Mouse (Mus musculus) kidney, embryonic 16.5 days (tissue): ENCODE data around the gene Cxcr4. TPM values are rescaled to one million over a fixed set of nuclear protein-coding genes. Genes with fewer than 3 reads are reported as not detected.
A peak's percentile ranks its signal among the peaks of the same experiment; 100 is the strongest.
"Not testable (repeated sequence)": the region's sequence is repeated elsewhere in the genome, so short reads cannot be mapped to it uniquely, and the experiment has no call there.

ENCODE experiments used
- ATAC-seq: fragments of 200-750 bp; cut with Nextera tagmentation; 2 replicates; pipeline ENCODE4 v1.8.0; 2017; ENCODE audit warnings: moderate TSS enrichment; ENCODE audit not compliant: low FRiP score, low TSS enrichment
- H3K27ac ChIP-seq: fragments of 300-500 bp; sonication (generic); 2 replicates; pipeline ENCODE4 v1.5.1; 2014; ENCODE audit warnings: low read length
- H3K27me3 ChIP-seq: fragments of 300-500 bp; sonication (generic); 2 replicates; pipeline ENCODE4 v1.6.1; 2014; ENCODE audit warnings: low read length, control low read depth, mixed read lengths; ENCODE audit not compliant: insufficient read depth
- H3K36me3 ChIP-seq: fragments of 300-500 bp; sonication (generic); 2 replicates; pipeline ENCODE4 v1.6.1; 2014; ENCODE audit warnings: low read length, control low read depth, mixed read lengths; ENCODE audit not compliant: insufficient read depth
- H3K4me1 ChIP-seq: fragments of 300-500 bp; sonication (generic); 2 replicates; pipeline ENCODE4 v1.6.1; 2014; ENCODE audit warnings: low read length, control low read depth, mixed read lengths; ENCODE audit not compliant: insufficient read depth
- H3K4me2 ChIP-seq: fragments of 300-500 bp; sonication (generic); replicated peaks from 2 replicates; pipeline ENCODE4 v1.6.1; 2014; ENCODE audit warnings: low read depth, low read length
- H3K4me3 ChIP-seq: fragments of 300-500 bp; sonication (generic); 2 replicates; pipeline ENCODE4 v1.5.1; 2014; ENCODE audit warnings: mild to moderate bottlenecking, low read length
- H3K9ac ChIP-seq: fragments of 300-500 bp; sonication (generic); replicated peaks from 2 replicates; pipeline ENCODE4 v1.6.1; 2014; ENCODE audit warnings: low read length
- H3K9me3 ChIP-seq: fragments of 300-500 bp; sonication (generic); 2 replicates; pipeline ENCODE4 v1.6.1; 2016; ENCODE audit warnings: low read length, control low read depth
- WGBS: fragments of 180-500 bp; shearing (Covaris S2); extraction: QIAGEN DNeasy Blood & Tissue Kit; methylation state at CpG from one replicate; pipeline ENCODE4 v1.1.7; 2014; 5-methylcytosine and 5-hydroxymethylcytosine counted together
- polyA plus RNA-seq: library from polyadenylated mRNA; unstranded; fragments of >200 nt; fragmentation: Nextera tagmentation; extraction: Ambion mirVana; gene quantifications from 2 replicates; pipeline ENCODE4 v1.2.1, GENCODE M21; 2015

The Cxcr4 gene
- polyA plus RNA-seq, 1 experiment from 2014 or later, result 8.7 TPM

GRCm38 (mm10) chr1:128590011-128590410 is 2.1 kb downstream of the Cxcr4 start:
- Histone ChIP-seq H3K36me3 (no peaks in the 10 kb centered on the region), H3K4me3 (peak overlapping the region; percentile 70), H3K9me3 (no peaks in the 10 kb centered on the region), H3K27me3 (peaks cover 17% of the 10 kb centered on the region), H3K27ac (no peak overlapping the region), H3K9ac (no peak overlapping the region), H3K4me1 (peaks cover 26% of the 10 kb centered on the region), H3K4me2 (peak overlapping the region; percentile 94)
- 12% methylated on average over 6 of the region's 6 CpGs for WGBS
- no peak for ATAC-seq

DNA sequence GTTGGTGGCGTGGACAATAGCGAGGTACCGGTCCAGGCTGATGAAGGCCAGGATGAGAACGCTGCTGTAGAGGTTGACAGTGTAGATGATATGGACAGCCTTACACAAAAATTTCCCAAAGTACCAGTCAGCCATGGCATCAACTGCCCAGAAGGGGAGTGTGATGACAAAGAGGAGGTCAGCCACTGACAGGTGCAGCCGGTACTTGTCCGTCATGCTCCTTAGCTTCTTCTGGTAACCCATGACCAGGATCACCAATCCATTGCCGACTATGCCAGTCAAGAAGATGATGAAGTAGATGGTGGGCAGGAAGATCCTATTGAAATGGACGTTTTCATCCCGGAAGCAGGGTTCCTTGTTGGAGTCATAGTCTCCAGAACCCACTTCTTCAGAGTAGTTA is 2.6 kb downstream of the Cxcr4 start:
- peak overlapping the region; percentile 70 for H3K4me3 ChIP-seq
- H3K36me3 ChIP-seq, result no peaks in the 10 kb centered on the region
- ATAC-seq, result no peak
- peaks cover 21% of the 10 kb centered on the region for H3K4me1 ChIP-seq
- peak overlapping the region; percentile 94 for H3K4me2 ChIP-seq
- H3K27ac ChIP-seq, result no peak overlapping the region
- H3K9me3 ChIP-seq, result no peaks in the 10 kb centered on the region
- peaks cover 17% of the 10 kb centered on the region for H3K27me3 ChIP-seq
- H3K9ac ChIP-seq, result no peak overlapping the region
- WGBS, result 72% methylated on average over 9 of the region's 9 CpGs

DNA sequence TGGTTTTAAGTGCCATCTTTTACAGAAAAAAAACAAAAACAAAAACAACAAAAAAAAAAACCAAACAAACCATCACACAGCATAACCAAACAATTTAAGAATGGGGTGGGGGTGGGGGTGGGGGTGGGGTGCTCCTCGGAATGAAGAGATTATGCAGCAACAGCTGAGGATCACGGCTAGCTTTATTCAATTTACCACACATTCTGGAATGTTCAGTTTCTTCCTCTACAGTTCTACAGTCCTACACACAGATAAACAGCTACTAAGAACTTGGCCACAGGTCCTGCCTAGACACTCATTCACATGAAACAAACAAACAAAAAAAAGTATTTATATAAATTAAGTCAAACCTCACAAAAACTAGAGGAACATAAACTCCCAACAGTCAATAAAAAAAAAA is 3.8 kb downstream of the Cxcr4 start:
- H3K36me3 ChIP-seq, result no peaks in the 10 kb centered on the region
- no peak overlapping the region for H3K9ac ChIP-seq
- no peak for ATAC-seq
- H3K4me1 ChIP-seq, result peaks cover 13% of the 10 kb centered on the region; the same call in 1 of the 2 replicates
- H3K4me2 ChIP-seq, result no peak overlapping the region
- no peak overlapping the region for H3K4me3 ChIP-seq
- no peak overlapping the region for H3K27ac ChIP-seq
- peaks cover 17% of the 10 kb centered on the region for H3K27me3 ChIP-seq
- H3K9me3 ChIP-seq, result no peaks in the 10 kb centered on the region
- 67% methylated on average over 2 of the region's 2 CpGs for WGBS

GRCm38 (mm10) chr1:128586928-128587780 is 4.9 kb downstream of the Cxcr4 start:
- Histone ChIP-seq H3K9me3 (no peaks in the 10 kb centered on the region), H3K4me3 (no peak overlapping the region), H3K36me3 (no peaks in the 10 kb centered on the region), H3K4me2 (no peak overlapping the region), H3K27ac (no peak overlapping the region), H3K9ac (no peak overlapping the region), H3K27me3 (peaks cover 17% of the 10 kb centered on the region), H3K4me1 (peaks cover 5% of the 10 kb centered on the region; the same call in 1 of the 2 replicates)
- WGBS, result 75% methylated on average over 8 of the region's 8 CpGs
- ATAC-seq, result no peak

DNA sequence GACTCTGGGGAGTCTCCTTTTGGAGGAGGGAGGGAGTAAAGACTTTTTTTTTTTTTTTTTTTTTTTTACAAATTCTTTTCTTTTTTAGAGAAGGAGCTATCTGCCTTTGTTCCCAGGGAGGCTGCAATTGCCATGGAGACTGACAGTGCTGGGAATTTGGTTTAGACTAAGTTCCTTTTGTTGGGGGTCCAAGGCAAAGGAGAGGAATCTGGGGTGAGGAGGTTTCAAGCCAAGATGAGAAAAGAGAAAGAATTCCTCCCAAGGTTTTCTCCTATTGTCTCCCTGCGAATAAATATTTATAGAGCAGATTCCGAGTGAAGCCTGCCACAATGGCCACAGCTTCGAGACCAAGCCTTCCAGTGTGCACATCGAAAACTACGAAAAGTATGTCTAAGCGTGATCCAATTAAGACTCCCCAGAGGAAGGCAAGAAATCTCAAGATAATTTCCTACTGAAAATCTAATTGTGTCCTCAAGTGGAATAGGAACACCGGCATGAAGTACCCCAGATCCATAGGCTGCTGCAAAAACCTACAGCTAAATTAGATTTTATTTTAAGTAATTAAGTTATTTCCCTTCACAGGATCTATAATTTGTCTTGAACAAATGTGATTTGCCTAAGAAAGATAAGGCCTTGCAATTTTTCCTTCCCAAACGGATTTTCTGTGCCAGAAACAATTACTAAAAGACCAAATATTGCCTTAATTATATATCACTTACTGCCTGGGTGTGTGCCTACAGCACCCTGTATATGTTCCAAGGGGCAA is 5.7 kb downstream of the Cxcr4 start:
- whole genome bisulfite sequencing, result 78% methylated on average over 8 of the region's 8 CpGs
- peaks cover 5% of the 10 kb centered on the region; the same call in 1 of the 2 replicates for H3K4me1 ChIP-seq
- H3K4me3 ChIP-seq, result no peak overlapping the region
- no peak overlapping the region for H3K4me2 ChIP-seq
- H3K36me3 ChIP-seq, result no peaks in the 10 kb centered on the region
- H3K9me3 ChIP-seq, result no peaks in the 10 kb centered on the region
- no peak overlapping the region for H3K27ac ChIP-seq
- no peak for ATAC-seq
- no peak overlapping the region for H3K9ac ChIP-seq
- peaks cover 16% of the 10 kb centered on the region for H3K27me3 ChIP-seq

DNA sequence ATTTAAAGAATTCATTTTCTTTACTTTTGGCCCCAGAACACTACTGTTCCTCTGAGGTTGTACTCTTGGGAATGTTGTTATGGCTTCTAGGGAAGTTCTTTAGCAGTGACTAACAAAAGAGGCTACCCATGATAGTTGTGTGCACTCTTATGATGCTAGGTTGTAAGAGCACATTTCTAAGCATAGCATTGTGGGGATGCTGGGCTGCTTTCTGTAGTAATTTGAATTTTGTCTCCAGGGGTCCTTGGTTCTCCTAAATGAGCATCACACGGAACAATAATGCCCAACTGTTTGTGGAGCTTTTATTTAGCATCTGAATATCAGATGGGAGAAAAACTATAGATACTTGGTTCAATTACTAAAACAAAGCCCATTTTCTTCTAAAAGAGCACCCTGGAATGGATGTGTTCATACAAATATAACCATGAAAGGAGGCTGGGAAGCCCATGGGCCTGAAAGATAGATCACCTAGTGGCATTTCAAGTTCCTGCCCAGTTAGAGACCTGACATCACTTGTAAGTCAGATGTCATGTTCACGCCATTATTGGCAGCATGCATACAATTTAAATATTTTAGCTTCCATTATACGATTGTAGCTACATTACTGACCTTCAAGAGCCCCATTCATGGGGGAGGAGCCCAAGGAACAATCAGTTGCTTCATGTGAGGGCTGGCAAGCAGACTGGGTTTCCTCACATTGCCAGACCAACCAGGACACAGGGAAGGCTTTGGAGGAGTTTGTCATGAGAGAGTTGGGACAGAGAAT is 6.5 kb downstream of the Cxcr4 start:
- peaks cover 1% of the 10 kb centered on the region; the same call in 1 of the 2 replicates for H3K4me1 ChIP-seq
- H3K9ac ChIP-seq, result no peak overlapping the region
- peaks cover 8% of the 10 kb centered on the region for H3K27me3 ChIP-seq
- no peaks in the 10 kb centered on the region for H3K9me3 ChIP-seq
- 71% methylated on average over 3 of the region's 3 CpGs for WGBS
- no peak overlapping the region for H3K4me3 ChIP-seq
- no peak for ATAC-seq
- H3K27ac ChIP-seq, result no peak overlapping the region
- no peak overlapping the region for H3K4me2 ChIP-seq
- H3K36me3 ChIP-seq, result no peaks in the 10 kb centered on the region

- H3K27me3 ChIP-seq, H3K4me2 ChIP-seq, ATAC-seq, H3K9ac ChIP-seq, H3K4me1 ChIP-seq, H3K9me3 ChIP-seq, H3K27ac ChIP-seq, H3K36me3 ChIP-seq, H3K4me3 ChIP-seq: not testable (repeated sequence)
- WGBS, result 90% methylated on average over 1 of the region's 1 CpGs
These were observed 7.4 kb downstream of the Cxcr4 start for GRCm38 (mm10) chr1:128584716-128585115.

- no peak overlapping the region for H3K4me3 ChIP-seq
- H3K9ac ChIP-seq, result no peak overlapping the region
- no peaks in the 10 kb centered on the region for H3K36me3 ChIP-seq
- H3K27ac ChIP-seq, result no peak overlapping the region
- H3K4me2 ChIP-seq, result no peak overlapping the region
- no peaks in the 10 kb centered on the region; the same call in 1 of the 2 replicates for H3K4me1 ChIP-seq
- ATAC-seq, result no peak
- H3K9me3 ChIP-seq, result no peaks in the 10 kb centered on the region
- H3K27me3 ChIP-seq, result no peaks in the 10 kb centered on the region
- WGBS, result 39% methylated on average over 6 of the region's 6 CpGs
These were observed 8.7 kb downstream of the Cxcr4 start for GRCm38 (mm10) chr1:128583279-128583872.

DNA sequence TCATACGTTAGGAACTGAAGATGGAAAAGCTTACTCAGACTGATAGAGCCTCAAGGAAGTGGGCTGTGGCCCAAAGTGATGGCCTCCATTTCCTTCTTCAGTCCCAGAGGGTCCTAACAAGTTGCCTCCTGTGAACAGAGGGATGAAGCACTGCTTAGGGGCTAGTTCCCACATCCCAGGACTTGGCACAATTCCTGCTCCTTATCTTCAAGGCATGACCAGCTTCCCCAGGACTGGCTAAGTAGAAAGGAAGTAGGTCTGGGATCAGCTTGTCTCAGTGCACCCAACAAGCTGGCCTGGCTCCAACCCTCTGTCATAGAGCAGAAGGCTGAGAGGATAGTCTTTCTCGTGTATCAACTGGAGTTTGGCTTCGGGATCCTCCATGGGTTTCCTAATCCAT is 11.8 kb downstream of the Cxcr4 start:
- Histone ChIP-seq H3K9ac (no peak overlapping the region), H3K9me3 (no peaks in the 10 kb centered on the region), H3K27ac (no peak overlapping the region), H3K27me3 (no peaks in the 10 kb centered on the region), H3K36me3 (no peaks in the 10 kb centered on the region), H3K4me2 (no peak overlapping the region), H3K4me3 (no peak overlapping the region), H3K4me1 (no peaks in the 10 kb centered on the region; the same call in 1 of the 2 replicates)
- WGBS, result 76% methylated on average over 3 of the region's 3 CpGs
- ATAC-seq, result no peak
